Mouse (Mus musculus): ENCODE measurements around the gene Gmfb.
A peak's percentile ranks its signal among the peaks of the same experiment; 100 is the strongest.
"Not testable (repeated sequence)": the region's sequence is repeated elsewhere in the genome, so short reads cannot be mapped to it uniquely, and the experiment has no call there.

Gene Gmfb

GRCm38 (mm10) chr14:46821873-46822716, at the start of gene Gmfb:
Gmfb (minus strand) TSS chr14:46822242.
- DNase-seq = peak; percentile 96

GRCm38 (mm10) chr14:46862922-46863321, 40.9 kb upstream of the Gmfb start:
- no peak for DNase-seq

- DNase-seq = no peak
These were observed 31.6 kb upstream of the Gmfb start for GRCm38 (mm10) chr14:46853677-46854076.

- no peak for DNase-seq
These were observed 27.7 kb upstream of the Gmfb start for GRCm38 (mm10) chr14:46849769-46850168.

- no peak for DNase-seq
These were observed 26.7 kb upstream of the Gmfb start for GRCm38 (mm10) chr14:46848736-46849135.

GRCm38 (mm10) chr14:46848063-46848590, 26.1 kb upstream of the Gmfb start:
- no peak for DNase-seq

- no peak for DNase-seq
These were observed 23.7 kb upstream of the Gmfb start for GRCm38 (mm10) chr14:46845706-46846105.

GRCm38 (mm10) chr14:46839326-46839725, 17.3 kb upstream of the Gmfb start:
- no peak for DNase-seq

- peak; percentile 5 for DNase-seq
These were observed 10.6 kb upstream of the Gmfb start for GRCm38 (mm10) chr14:46832354-46833272.

GRCm38 (mm10) chr14:46831837-46832333, 9.8 kb upstream of the Gmfb start, which contains the start of gene Cgrrf1:
Cgrrf1 (plus strand) TSS chr14:46832125.
- peak; percentile 97 for DNase-seq

- DNase-seq = peak; percentile 11
These were observed 9.3 kb upstream of the Gmfb start for GRCm38 (mm10) chr14:46831295-46831694.

GRCm38 (mm10) chr14:46827430-46827829, 5.4 kb upstream of the Gmfb start:
- no peak for DNase-seq

- no peak for DNase-seq
These were observed 2.0 kb upstream of the Gmfb start for GRCm38 (mm10) chr14:46823996-46824395.

GRCm38 (mm10) chr14:46821271-46821872, 670 bp downstream of the Gmfb start:
- no peak for DNase-seq

GRCm38 (mm10) chr14:46819961-46820360, 2.1 kb downstream of the Gmfb start:
- DNase-seq = not testable (repeated sequence)

GRCm38 (mm10) chr14:46818743-46819142, 3.3 kb downstream of the Gmfb start:
- no peak for DNase-seq

GRCm38 (mm10) chr14:46816916-46817622, 5.0 kb downstream of the Gmfb start:
- no peak for DNase-seq

GRCm38 (mm10) chr14:46815640-46816039, 6.4 kb downstream of the Gmfb start:
- no peak for DNase-seq

- no peak for DNase-seq
These were observed 14.1 kb downstream of the Gmfb start for GRCm38 (mm10) chr14:46807927-46808326.

GRCm38 (mm10) chr14:46806186-46806585, 15.9 kb downstream of the Gmfb start:
- DNase-seq = no peak

GRCm38 (mm10) chr14:46803791-46804190, 18.3 kb downstream of the Gmfb start:
- DNase-seq = no peak

GRCm38 (mm10) chr14:46803259-46803658, 18.8 kb downstream of the Gmfb start:
- DNase-seq = no peak

Measured in retina, postnatal 1 day (tissue).